In the genomic region with DNA sequence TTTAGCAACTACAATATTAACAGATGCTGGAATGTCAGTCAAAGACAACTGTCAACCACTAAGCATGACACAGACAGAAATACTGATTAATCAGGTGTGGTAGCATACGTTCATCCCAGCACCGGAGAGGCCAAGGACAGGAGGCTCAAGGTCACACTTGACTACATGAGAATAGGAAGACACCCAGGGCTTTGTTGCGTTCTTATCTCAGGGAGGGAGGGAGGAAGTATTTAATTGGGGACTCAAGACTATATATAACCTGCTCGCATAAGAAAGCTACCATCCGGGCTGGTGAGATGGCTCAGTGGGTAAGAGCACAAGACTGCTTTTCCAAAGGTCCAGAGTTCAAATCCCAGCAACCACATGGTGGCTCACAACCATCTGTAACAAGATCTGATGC, we compare ENCODE assay signal across 25 mouse cellular contexts. TPM values are rescaled to one million over a fixed set of nuclear protein-coding genes. Genes with fewer than 3 reads are reported as not detected.
DNase-seq lines count a peak whose midpoint lies in the region; ATAC-seq and TF ChIP-seq lines count a peak whose summit lies in the region.
"Had no signal": no experiment of that assay in that cellular context is flagged by ENCODE, and none has a peak within 500 bp of the region (broad histone marks: within the 10 kb centered on the region; RNA-seq: fewer than 3 reads in every experiment).

No protein-coding gene starts in this region.

- H3K9ac ChIP-seq in ES-E14 (ENCODE audit: insufficient read depth, low read depth, low read length, poor library complexity, severe bottlenecking), result no peak overlapping the region
- H3K9ac ChIP-seq in forebrain, embryonic 15.5 days (replicated peaks), result no peak overlapping the region
- H3K9ac ChIP-seq: embryonic facial prominence, embryonic 13.5 days; embryonic facial prominence, embryonic 15.5 days; forebrain, embryonic 12.5 days; forebrain, postnatal 0 days had no signal

- H3K4me2 ChIP-seq in forebrain, embryonic 15.5 days (replicated peaks), result no peak overlapping the region
- H3K4me2 ChIP-seq: embryonic facial prominence, embryonic 13.5 days; embryonic facial prominence, embryonic 15.5 days; forebrain, embryonic 12.5 days had no signal

- in situ Hi-C loops in ES-E14 (cut with MboI; ENCODE audit: low sequenced_read_pairs in 2 of 2, unreplicated experiment in 2 of 2), result no loop called here

- peaks cover 0 to 4% of the 10 kb centered on the region in 2 experiments; a peak in 1 of 4 replicates for H3K4me1 ChIP-seq in ES-E14 (ENCODE audit: control insufficient read depth in 2 of 2, insufficient read depth in 2 of 2, low read length in 2 of 2, poor library complexity in 1 of 2)
- H3K4me1 ChIP-seq in forebrain, embryonic 15.5 days, result peaks cover 3% of the 10 kb centered on the region; the same call in 1 of the 2 replicates
- H3K4me1 ChIP-seq: embryonic facial prominence, embryonic 13.5 days; embryonic facial prominence, embryonic 15.5 days; forebrain, embryonic 10.5 days; forebrain, embryonic 12.5 days had no signal

- no peaks in the 10 kb centered on the region for H3K9me3 ChIP-seq in ES-E14 (ENCODE audit: control insufficient read depth, insufficient read depth, low read depth, low read length)
- no peaks in the 10 kb centered on the region for H3K9me3 ChIP-seq in forebrain, embryonic 15.5 days
- H3K9me3 ChIP-seq: embryonic facial prominence, embryonic 13.5 days; embryonic facial prominence, embryonic 15.5 days; forebrain, embryonic 10.5 days; forebrain, embryonic 12.5 days had no signal

- 88% methylated on average over 5 of the region's 5 CpGs for WGBS in forebrain, embryonic 15.5 days

- H3K4me3 ChIP-seq in ES-E14 (ENCODE audit: insufficient read depth in 1 of 2, low read depth in 1 of 2, low read length in 2 of 2, poor library complexity in 1 of 2, severe bottlenecking in 1 of 2), result no peak overlapping the region
- no peak overlapping the region for H3K4me3 ChIP-seq in forebrain, embryonic 15.5 days
- H3K4me3 ChIP-seq: embryonic facial prominence, embryonic 13.5 days; embryonic facial prominence, embryonic 15.5 days; erythroblast, embryonic 14.5 days; forebrain, embryonic 10.5 days; forebrain, embryonic 12.5 days had no signal

- no peaks in the 10 kb centered on the region for H3K27me3 ChIP-seq in forebrain, embryonic 15.5 days
- H3K27me3 ChIP-seq: embryonic facial prominence, embryonic 13.5 days; embryonic facial prominence, embryonic 15.5 days; forebrain, embryonic 12.5 days; Patski had no signal

- ATAC-seq in frontal cortex, adult (ENCODE audit: low TSS enrichment), result no peak
- ATAC-seq in forebrain, embryonic 15.5 days (replicated peaks), result no peak
- ATAC-seq: forebrain, embryonic 14.5 days; forebrain, postnatal 0 days; Patski had no signal

- peak; percentile 7 for DNase-seq in testis, postnatal 14 days (ENCODE audit: low spot score)
- DNase-seq in testis, postnatal 10 days (ENCODE audit: low spot score), result no peak
- DNase-seq in ES-E14 (ENCODE audit: low read depth, low spot score), result no peak
- peak; percentile 85 for DNase-seq in R1 (ENCODE audit: low read depth, low spot score)
- no peak for DNase-seq in kidney, postnatal 14 days
- DNase-seq: adrenal gland, adult 2 months; adrenal gland, postnatal 10 days; adrenal gland, postnatal 25 days; cerebellum, adult 11 months; cerebellum, adult 18-20 months; cerebellum, adult 8-10 months; cerebellum, adult 9-11 months; cerebellum, postnatal 14 days; cerebellum, postnatal 36 days; embryo, embryonic 11 days; forebrain, postnatal 0 days had no signal

- H3K27ac ChIP-seq in ES-E14 (ENCODE audit: insufficient read depth, low read depth, low read length, poor library complexity, severe bottlenecking), result no peak overlapping the region
- H3K27ac ChIP-seq in forebrain, embryonic 15.5 days (replicated peaks), result no peak overlapping the region
- H3K27ac ChIP-seq: embryonic facial prominence, embryonic 13.5 days; embryonic facial prominence, embryonic 15.5 days; forebrain, embryonic 10.5 days; forebrain, embryonic 12.5 days had no signal

- H3K36me3 ChIP-seq in ES-E14 (ENCODE audit: control insufficient read depth, insufficient read depth, low read length, poor library complexity, severe bottlenecking), result peaks cover 13% of the 10 kb centered on the region
- H3K36me3 ChIP-seq in forebrain, embryonic 15.5 days, result peaks cover 44% of the 10 kb centered on the region

TF ChIP-seq in ES-E14, 5 proteins besides CTCF, POLR2A, EP300 and RAD21:
- TF ChIP-seq ZNF384 (IDR thresholded peaks at IDR 0.05; ENCODE audit: low read depth, low read length) (no peak), ZC3H11A (IDR thresholded peaks at IDR 0.05; ENCODE audit: borderline replicate concordance, low read depth, low read length) (no peak), HCFC1 (IDR thresholded peaks at IDR 0.05; ENCODE audit: borderline replicate concordance, insufficient read depth, low read length) (no peak), CHD2 (IDR thresholded peaks at IDR 0.05; ENCODE audit: low read depth, low read length) (no peak), MAFK (IDR thresholded peaks at IDR 0.05; ENCODE audit: insufficient read depth, low read depth, low read length) (0 out of 2 replicates have a peak, but pooled peaks have one; percentile 18)

RNA-seq across cellular contexts. Expression of a gene that starts 39.3 kb away (rescaled TPM):
- total RNA-seq in ES-E14 (2012; rRNA removed), result 41.2 and 42.7 TPM in 2 replicates
- 54.9 and 58.9 TPM in 2 replicates for polyA plus RNA-seq in forebrain, embryonic 15.5 days (2015; fragmentation: Nextera tagmentation; extraction: Ambion mirVana)

Comparison
In these comparisons a context has a peak if more than half of its experiments do, and no peak if none do; other contexts are left out.
1. DNase-seq: peak in testis, postnatal 14 days (single experiment) and R1 (single experiment); none in testis, postnatal 10 days (single experiment), ES-E14 (single experiment) and kidney, postnatal 14 days (single experiment).